ENCODE assay signal across 25 mouse cellular contexts in genomic region chr8:120419675-120420074, GRCm38 (mm10).
DNase-seq lines count a peak whose midpoint lies in the region; ATAC-seq lines count a peak whose summit lies in the region.
"Had no signal": no experiment of that assay in that cellular context is flagged by ENCODE, and none has a peak within 500 bp of the region (broad histone marks: within the 10 kb centered on the region; RNA-seq: fewer than 3 reads in every experiment).

No protein-coding gene starts in this region.

- no peak for DNase-seq in frontal cortex, postnatal 25 days (ENCODE audit: low spot score in 2 of 2)
- no peak for DNase-seq in hindbrain, embryonic 10.5 days (ENCODE audit: low spot score)
- no peak for DNase-seq in midbrain, embryonic 10.5 days (ENCODE audit: low spot score)
- DNase-seq in midbrain, embryonic 14.5 days, result no peak
- DNase-seq: adrenal gland, adult 2 months; adrenal gland, postnatal 14 days; cerebellum, adult 11 months; cerebellum, adult 2 months; cerebellum, adult 9-11 months; cerebellum, postnatal 25 days; gastrocnemius, postnatal 36 days; heart, adult 2 months; heart, postnatal 10 days; heart, postnatal 36 days; kidney, adult 18-20 months had no signal

- no peak overlapping the region for H3K4me2 ChIP-seq in hindbrain, embryonic 13.5 days
- no peak overlapping the region for H3K4me2 ChIP-seq in midbrain, embryonic 14.5 days (ENCODE audit: low read length)
- H3K4me2 ChIP-seq: forebrain, embryonic 15.5 days; heart, embryonic 11.5 days; heart, embryonic 15.5 days; hindbrain, embryonic 14.5 days had no signal

- peak overlapping the region; percentile 88 for H3K27ac ChIP-seq in hindbrain, embryonic 10.5 days
- no peak overlapping the region for H3K27ac ChIP-seq in hindbrain, embryonic 13.5 days
- H3K27ac ChIP-seq in midbrain, embryonic 10.5 days (replicated peaks), result peak overlapping the region; percentile 7; the same call in 1 of the 2 replicates
- no peak overlapping the region for H3K27ac ChIP-seq in midbrain, embryonic 14.5 days (replicated peaks; ENCODE audit: low read depth, low read length)
- H3K27ac ChIP-seq: forebrain, embryonic 15.5 days; heart, adult 2 months; heart, embryonic 15.5 days; hindbrain, embryonic 14.5 days; hindbrain, postnatal 0 days had no signal

- no peak overlapping the region for H3K4me3 ChIP-seq in hindbrain, embryonic 10.5 days
- no peak overlapping the region for H3K4me3 ChIP-seq in hindbrain, embryonic 13.5 days
- H3K4me3 ChIP-seq in midbrain, embryonic 10.5 days, result no peak overlapping the region
- no peak overlapping the region for H3K4me3 ChIP-seq in midbrain, embryonic 14.5 days (replicated peaks; ENCODE audit: low read depth, low read length)
- H3K4me3 ChIP-seq: forebrain, embryonic 15.5 days; heart, adult 2 months; heart, embryonic 15.5 days had no signal

- peaks cover 62% of the 10 kb centered on the region for H3K27me3 ChIP-seq in hindbrain, embryonic 10.5 days (ENCODE audit: insufficient read depth, poor library complexity, severe bottlenecking)
- H3K27me3 ChIP-seq in hindbrain, embryonic 13.5 days, result 0 out of 2 replicates have a peak, but pooled peaks cover 2% of the 10 kb centered on the region
- peaks cover 79% of the 10 kb centered on the region for H3K27me3 ChIP-seq in midbrain, embryonic 10.5 days (ENCODE audit: low read depth, poor library complexity, severe bottlenecking)
- no peaks in the 10 kb centered on the region for H3K27me3 ChIP-seq in midbrain, embryonic 14.5 days (ENCODE audit: control insufficient read depth, insufficient read depth, low read length)
- H3K27me3 ChIP-seq: forebrain, embryonic 15.5 days; heart, embryonic 15.5 days had no signal

- H3K9me3 ChIP-seq in hindbrain, embryonic 10.5 days, result no peaks in the 10 kb centered on the region
- H3K9me3 ChIP-seq in hindbrain, embryonic 13.5 days, result no peaks in the 10 kb centered on the region
- H3K9me3 ChIP-seq in midbrain, embryonic 10.5 days (replicated peaks), result no peaks in the 10 kb centered on the region
- H3K9me3 ChIP-seq in midbrain, embryonic 14.5 days (ENCODE audit: control insufficient read depth, low read length), result no peaks in the 10 kb centered on the region
- H3K9me3 ChIP-seq: forebrain, embryonic 15.5 days; heart, embryonic 15.5 days had no signal

- 76% methylated on average over 9 of the region's 9 CpGs for WGBS in hindbrain, embryonic 10.5 days
- 78% methylated on average over 9 of the region's 9 CpGs for WGBS in hindbrain, embryonic 13.5 days
- 81% methylated on average over 9 of the region's 9 CpGs for WGBS in midbrain, embryonic 10.5 days
- WGBS in midbrain, embryonic 14.5 days, result 83% methylated on average over 9 of the region's 9 CpGs

- H3K9ac ChIP-seq in hindbrain, embryonic 13.5 days, result no peak overlapping the region
- no peak overlapping the region for H3K9ac ChIP-seq in midbrain, embryonic 14.5 days (replicated peaks; ENCODE audit: low read length)
- H3K9ac ChIP-seq: forebrain, embryonic 15.5 days; heart, embryonic 15.5 days; hindbrain, embryonic 14.5 days had no signal

- H3K36me3 ChIP-seq in hindbrain, embryonic 10.5 days, result no peaks in the 10 kb centered on the region
- no peaks in the 10 kb centered on the region for H3K36me3 ChIP-seq in hindbrain, embryonic 13.5 days
- no peaks in the 10 kb centered on the region for H3K36me3 ChIP-seq in midbrain, embryonic 10.5 days
- H3K36me3 ChIP-seq in midbrain, embryonic 14.5 days (ENCODE audit: control insufficient read depth, insufficient read depth, low read length), result no peaks in the 10 kb centered on the region
- H3K36me3 ChIP-seq: forebrain, embryonic 15.5 days; heart, embryonic 15.5 days had no signal

- ATAC-seq in frontal cortex, adult (ENCODE audit: low TSS enrichment), result peak; percentile 13; the same call in 1 of the 2 replicates
- ATAC-seq in hindbrain, embryonic 13.5 days (ENCODE audit: low FRiP score), result no peak
- ATAC-seq in midbrain, embryonic 14.5 days (ENCODE audit: low FRiP score, low TSS enrichment), result no peak
- ATAC-seq: CD4-positive, CD25-positive, alpha-beta regulatory T cell, adult 4 months; forebrain, embryonic 15.5 days; hindbrain, postnatal 0 days; inflammation-experienced regulatory T-cells, adult 6 months; intestine, embryonic 16.5 days had no signal

- H3K4me1 ChIP-seq in hindbrain, embryonic 10.5 days (replicated peaks), result peaks cover 100% of the 10 kb centered on the region
- H3K4me1 ChIP-seq in hindbrain, embryonic 13.5 days (replicated peaks), result peaks cover 96% of the 10 kb centered on the region
- peaks cover 100% of the 10 kb centered on the region for H3K4me1 ChIP-seq in midbrain, embryonic 10.5 days
- H3K4me1 ChIP-seq in midbrain, embryonic 14.5 days (ENCODE audit: control insufficient read depth, insufficient read depth, low read length), result peaks cover 75% of the 10 kb centered on the region

Comparison
In these comparisons a context has a peak if more than half of its experiments do, and no peak if none do; other contexts are left out.
1. H3K27ac ChIP-seq: peak in hindbrain, embryonic 10.5 days (single experiment) and midbrain, embryonic 10.5 days (single experiment); none in hindbrain, embryonic 13.5 days (single experiment) and midbrain, embryonic 14.5 days (single experiment).